Mouse (Mus musculus): Measurements from ENCODE around the gene Ankrd11.
"Not testable (repeated sequence)": the region's sequence is repeated elsewhere in the genome, so short reads cannot be mapped to it uniquely, and the experiment has no call there.

The Ankrd11 gene

DNA sequence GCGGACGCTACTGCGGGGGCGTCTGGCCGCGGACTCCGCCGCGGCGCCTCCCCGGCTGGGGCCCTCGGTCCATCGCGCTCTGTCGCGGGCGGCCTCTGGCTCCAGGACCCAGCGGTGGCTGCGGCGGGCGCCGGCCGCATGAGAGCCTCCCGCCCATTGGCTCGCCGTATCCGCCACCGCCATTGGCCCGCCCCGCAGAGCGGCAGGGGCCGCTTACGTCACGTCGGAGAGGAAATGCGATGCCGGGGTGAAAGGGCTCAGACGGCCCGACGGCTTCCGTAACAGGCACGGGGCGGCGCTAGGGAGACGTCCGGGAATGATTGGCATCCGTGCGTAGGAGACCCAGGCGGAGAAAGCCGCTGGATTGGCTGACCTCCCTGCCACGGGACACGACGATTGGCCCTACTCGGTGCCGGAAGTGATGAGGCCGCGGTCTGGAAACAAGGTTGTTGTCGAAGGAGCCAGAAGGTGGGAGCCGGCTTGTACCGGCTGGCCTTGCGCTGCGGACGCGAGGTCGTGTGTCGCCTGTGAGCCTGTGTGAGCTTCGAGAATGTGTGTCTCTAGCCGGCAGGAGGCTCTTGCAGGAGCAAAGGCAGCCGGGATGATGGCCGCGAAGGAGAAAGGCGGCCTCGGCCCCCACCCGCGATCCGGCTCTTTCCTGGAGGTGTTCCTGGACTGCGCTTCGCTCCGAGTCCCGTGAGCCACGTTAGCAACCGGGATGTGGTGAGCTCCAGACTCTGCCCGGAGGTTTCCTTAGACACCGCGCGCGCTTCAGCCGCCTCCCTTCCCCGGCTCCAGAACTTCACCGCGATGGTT lies at the start of gene Ankrd11:
Gene Ankrd11, minus strand, starts transcription at position 120 of the 816 bp plus-strand sequence.
- DNase-seq (ENCODE audit: extremely low read depth, low read depth): peak; percentile 97

DNA sequence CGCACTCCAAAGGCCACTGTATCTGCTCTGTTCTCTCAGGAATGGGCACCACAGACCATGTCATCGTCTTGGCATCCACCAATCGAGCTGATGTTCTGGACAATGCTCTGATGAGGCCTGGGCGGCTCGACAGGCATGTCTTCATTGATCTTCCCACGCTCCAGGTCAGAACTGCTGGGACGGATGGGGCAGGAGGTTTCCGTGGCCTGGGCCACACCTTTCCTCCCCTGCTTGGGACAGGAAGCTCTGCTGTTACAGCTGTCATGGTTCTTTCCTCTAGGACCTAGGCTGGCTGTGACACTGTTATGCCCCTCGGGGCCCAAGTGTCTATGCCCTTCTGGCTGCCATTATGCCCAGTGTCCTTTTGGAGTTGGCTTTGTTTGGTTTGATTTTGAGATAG lies 45.2 kb upstream of the Ankrd11 start:
- no peak for DNase-seq (ENCODE audit: extremely low read depth, low read depth)

DNA sequence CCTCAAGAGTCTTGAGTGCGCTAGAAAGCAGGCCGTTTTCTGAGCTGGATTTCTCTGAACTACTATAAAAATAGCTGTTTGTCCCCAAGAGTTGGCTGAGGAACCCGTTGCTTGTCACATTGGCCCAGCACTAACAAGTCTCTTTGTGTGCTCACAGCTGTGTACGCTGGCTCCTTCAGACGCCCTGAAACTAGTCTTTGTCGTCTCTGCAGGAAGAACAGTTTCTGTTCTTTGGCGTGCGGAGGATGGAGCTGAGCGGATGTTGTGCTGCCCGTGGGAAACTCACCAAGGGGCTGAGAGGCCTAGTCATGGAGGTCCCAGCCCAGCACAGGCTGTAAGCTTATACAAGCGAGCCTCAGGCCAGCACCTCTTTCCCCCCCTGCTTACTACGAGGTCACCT lies 41.5 kb upstream of the Ankrd11 start:
- no peak for DNase-seq (ENCODE audit: extremely low read depth, low read depth)

DNA sequence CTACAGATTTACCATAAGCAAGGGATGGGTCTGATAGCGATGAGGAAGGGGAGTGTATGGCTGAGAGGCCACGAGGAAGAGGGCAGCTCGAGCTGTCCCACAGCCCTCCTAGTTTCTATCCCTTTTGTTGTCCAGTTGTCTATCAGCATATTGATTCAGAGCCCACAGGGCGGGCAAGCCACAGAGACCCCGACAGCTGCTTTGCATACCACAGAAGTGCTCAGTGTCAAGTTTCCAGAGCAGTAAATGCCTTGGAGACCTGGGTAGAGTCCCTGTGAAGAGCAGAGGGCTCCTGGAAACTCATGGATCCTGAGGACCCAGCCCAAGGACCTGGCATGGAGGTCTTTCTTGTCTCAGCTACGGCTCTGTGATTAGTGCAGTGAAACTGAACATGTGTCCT lies 40.9 kb upstream of the Ankrd11 start:
- no peak for DNase-seq (ENCODE audit: extremely low read depth, low read depth)

DNA sequence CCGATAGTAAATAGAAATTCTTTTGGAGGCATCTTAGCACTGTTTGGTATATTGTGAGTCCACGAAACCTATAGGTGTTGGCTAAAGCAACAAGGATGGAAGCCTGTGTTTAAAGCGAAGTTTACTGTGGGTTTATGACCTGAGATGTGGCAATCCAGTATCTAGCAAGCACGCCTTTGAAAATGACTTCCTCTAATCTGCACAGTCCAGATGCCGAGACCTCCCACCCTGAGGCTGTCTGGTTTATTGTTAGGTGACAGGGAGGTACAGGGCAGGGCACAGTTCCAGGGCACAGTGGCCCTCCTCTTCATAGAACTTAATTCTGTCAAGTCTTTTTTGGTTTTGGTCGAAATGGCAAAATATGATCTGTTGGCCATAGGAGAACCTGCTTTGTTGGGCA lies 35.1 kb upstream of the Ankrd11 start:
- DNase-seq (ENCODE audit: extremely low read depth, low read depth): peak; percentile 55

DNA sequence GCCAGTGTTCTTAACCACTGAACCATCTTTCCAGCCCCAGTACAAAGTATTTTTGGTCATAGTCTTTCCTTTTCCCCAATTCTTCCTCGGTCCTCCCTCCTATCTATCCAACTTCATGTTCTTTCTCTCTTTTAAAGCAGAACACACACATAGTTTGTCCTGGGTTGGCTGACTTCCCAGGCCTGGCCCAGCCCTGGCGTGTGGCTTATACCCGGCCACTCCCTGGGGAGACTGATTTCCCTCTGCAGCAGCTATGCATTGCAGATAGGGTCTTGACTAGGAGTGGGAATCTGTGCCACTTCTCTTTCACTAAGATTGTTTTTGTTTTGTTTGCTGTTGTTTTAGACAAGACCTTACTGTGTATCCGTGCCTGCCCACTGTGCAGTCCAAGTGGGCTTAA lies 29.1 kb upstream of the Ankrd11 start:
- DNase-seq (ENCODE audit: extremely low read depth, low read depth): no peak

DNA sequence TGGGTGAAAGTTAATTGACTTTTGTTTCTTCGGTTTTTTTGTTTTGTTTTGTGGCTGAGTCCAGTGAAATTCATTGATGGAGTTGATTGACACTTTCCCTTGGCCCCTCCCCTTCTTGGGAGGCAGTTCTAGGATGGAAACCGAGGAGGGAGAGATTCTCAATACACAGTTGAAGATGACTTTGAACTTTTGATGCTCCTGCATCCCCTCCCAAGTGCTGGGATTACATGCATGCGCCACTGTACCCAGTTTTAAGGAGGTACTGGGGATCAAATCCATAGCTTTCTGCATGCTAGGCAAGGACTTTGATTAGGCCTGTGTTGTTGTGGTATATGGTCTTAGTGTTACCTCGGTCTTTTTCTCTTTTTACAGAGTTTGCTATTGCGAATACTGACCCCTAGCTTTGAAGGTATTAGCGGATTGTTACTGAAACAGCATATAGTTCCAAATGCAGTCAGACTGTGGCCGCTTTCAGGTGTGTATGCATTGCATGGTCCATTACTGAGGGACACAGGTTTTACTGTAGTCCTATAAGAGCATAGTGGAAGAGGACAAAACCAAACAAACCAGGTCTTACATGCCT lies 24.1 kb upstream of the Ankrd11 start:
- no peak for DNase-seq (ENCODE audit: extremely low read depth, low read depth)

DNA sequence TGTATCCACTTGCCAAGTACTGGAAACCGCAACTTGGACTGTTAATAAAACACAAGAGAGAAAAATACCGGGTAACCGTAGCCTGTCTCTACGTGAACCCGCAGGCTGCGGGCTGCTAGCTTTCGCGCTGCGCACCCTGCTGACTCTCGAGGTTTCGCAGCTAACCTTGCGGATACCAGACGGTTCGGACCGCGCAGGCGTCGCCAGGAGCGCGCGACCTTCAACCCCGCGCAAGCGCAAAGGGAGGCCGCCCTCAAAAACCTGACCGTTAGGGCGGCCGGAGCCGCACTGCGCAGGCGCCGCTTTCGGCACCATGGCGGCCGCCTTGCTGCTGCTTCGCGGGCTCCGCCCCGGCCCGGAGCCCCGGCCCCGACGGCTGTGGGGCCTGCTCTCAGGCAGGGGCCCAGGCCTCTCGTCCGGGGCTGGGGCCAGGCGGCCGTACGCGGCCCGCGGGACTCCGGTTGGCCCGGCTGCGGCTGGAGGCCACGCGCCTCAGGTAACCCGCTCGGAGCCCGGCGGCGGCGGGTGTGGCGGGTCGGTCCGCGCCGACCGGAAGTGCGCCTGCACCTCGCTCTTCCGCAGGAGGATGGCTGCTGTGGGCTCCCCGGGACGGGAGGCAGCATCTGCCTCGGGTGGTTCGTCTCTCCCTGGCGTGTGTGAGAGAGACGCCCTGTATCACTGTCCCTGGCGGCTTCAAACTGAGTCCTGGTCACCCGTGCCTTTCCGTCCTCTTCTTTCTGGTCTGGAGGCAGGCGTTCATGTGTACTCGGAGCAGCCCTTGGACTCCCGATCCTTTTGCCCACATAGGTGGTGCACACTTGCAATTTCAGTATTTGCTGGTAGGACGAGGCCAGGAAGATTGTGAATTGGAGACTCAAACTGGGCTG lies 23.4 kb upstream of the Ankrd11 start:
- DNase-seq (ENCODE audit: extremely low read depth, low read depth): peak; percentile 88

DNA sequence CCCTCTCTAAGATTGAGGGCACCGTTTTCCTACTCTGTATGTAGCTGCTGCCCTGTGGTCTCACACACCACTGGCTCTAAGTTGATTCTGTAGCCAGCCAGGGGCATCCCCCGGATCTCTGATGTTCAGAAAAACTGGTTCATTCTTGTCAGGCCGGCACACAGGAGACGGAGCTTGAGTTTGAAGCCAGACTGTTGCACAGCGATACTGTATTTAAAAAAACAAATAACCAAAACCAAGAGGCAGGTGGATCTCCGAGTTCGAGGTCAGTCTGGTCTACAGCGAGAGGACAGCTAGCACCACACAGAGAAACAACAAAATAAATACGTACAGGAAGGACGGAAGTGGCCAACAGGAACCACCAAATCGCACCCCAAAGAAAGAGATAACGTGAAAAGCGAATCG lies 22.7 kb upstream of the Ankrd11 start:
- no peak for DNase-seq (ENCODE audit: extremely low read depth, low read depth)

DNA sequence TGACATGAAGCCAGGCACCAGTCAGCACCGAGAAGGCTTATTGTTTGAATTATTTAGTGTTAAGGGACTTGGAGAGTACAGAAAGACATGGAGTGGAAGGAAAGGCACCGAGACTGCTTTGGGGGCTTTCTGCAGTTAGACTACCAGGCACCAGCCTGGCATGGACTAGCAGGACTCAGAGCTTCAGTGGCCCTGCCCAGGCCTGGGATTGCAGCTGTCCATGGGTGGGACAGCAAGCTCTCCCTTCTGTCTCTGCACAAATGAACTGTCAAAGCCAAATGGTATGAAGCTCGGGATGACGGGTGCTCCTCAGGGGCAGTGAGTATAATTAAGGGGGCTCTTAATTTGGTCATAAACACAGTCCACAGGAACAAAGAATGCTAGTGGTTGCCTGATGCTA lies 22.0 kb upstream of the Ankrd11 start:
- DNase-seq (ENCODE audit: extremely low read depth, low read depth): no peak

DNA sequence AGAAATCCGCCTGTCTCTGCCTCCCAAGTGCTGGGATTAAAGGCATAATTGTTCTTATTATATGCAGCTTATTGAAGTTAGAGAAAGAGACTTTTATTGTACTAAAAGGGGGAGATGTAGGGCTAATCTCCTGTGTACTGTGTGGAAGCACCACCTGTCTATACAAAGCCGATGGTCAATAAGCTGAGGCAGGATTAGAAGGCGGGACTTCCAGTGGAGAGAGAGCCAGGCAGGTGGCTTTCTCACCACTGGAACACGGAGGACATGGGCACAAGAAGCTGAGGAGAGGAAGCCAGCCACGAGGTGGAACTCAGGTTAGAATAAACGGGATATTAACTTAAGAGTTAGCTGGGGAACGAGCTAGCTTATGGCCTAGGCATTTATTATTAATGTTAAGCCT lies 20.6 kb upstream of the Ankrd11 start, which contains the start of gene Spg7:
Gene Spg7, plus strand, starts transcription at position 222 of the 400 bp plus-strand sequence.
- DNase-seq (ENCODE audit: extremely low read depth, low read depth): no peak

DNA sequence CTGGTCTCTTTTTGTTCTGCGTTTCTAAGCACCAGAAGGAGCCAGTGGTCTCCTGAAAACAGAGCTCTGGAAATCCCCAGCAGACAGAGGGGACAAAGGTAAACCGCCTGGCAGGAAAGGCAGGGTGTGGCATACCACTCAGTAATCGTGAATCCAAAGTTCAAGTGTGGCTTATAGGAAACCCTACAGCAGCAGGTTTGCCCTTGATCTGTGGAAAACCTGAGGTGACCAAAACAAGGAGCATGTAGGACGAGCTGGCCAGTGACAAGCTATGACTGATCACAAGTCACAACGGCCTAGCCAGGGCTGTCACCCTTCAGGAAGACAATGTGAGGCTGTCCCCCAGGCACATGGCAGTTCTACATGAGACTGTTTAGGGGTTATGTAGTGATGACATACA lies 9.4 kb upstream of the Ankrd11 start:
- DNase-seq (ENCODE audit: extremely low read depth, low read depth): no peak

DNA sequence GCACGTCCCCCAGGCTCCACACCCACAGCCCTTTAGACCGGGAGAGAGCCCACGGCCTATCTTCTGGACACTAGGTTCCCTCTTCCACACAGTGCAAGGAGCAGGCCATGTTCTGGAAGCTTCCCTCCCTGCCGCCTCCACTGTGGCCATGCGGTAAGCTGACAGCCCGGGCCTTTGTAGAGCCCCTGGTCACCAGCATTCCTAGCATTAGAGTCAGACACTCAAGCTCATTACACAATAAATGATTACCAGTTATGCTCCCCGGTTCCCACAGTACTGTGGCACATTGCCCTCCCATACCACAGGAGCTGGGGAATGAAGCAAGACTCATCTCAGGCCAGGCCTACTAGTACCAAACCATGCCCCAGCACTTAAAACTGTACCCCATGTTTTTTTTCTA lies 6.3 kb upstream of the Ankrd11 start:
- DNase-seq (ENCODE audit: extremely low read depth, low read depth): no peak

DNA sequence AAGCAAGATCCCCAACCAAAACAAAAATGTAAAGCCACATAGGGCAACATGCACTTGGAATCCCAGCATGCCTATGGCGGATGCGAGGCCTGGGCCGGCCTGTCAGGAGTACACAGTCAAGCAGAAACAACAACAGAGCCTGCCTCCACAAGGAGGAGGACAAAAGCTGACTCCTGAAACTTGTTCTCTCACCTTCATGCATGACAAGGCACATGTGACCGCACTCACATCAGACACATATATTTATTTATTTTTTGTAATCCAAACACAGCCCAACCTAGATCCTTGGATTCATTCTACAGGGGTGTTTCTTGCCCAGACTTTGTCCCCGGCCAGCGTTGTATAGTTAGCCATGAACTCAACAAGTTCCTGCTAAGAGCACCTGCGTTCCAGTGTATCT lies 5.8 kb upstream of the Ankrd11 start:
- no peak for DNase-seq (ENCODE audit: extremely low read depth, low read depth)

DNA sequence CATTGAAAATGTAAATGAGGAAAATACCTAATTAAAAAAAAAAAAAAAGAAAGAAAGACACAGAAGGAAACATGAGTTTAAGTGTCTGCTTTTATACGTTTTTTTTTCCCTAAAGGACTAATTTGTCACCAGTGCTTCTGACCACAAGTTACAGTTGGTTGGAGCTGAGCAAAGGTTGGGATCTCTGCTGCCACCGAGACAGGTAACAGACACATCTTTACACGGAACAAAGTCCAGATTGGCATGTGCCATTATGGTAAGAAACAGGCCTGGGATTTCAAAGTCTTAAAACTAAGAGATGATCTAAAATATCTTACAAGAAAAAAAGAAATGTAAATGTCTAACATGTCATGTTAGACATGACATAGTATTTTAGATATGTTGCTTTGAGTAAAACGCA lies 4.6 kb upstream of the Ankrd11 start:
- DNase-seq (ENCODE audit: extremely low read depth, low read depth): no peak

DNA sequence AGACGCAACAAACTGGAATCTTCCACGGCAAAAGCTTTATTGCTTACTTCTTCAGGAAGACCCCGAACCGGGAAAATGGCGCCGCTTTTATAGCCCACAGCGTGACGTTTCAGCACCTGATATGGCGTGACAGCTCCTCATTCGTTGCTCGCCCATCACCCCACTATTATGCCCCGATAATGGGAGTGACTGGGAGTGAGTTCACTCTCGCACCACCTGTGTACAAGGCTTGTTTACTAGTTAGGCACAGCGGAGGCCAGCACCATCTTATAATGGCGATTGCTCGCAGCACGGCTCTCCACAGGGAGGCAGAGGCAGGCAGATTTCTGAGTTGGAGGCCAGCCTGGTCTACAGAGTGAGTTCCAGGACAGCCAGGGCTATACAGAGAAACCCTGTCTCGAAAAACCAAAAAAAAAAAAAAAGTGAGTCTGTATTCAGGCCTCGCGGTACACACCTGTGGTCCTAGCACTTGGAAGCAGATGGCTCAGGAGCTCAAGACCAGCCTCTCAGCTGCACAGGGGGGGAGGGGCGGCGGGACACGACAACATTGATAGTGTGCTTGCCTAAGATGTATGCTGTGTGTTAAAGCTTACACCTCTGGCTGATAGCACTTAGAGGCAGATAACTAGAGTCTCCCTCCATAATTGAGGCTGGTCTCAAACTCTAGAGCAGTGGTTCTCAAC lies 2.8 kb upstream of the Ankrd11 start:
- DNase-seq (ENCODE audit: extremely low read depth, low read depth): not testable (repeated sequence)

DNA sequence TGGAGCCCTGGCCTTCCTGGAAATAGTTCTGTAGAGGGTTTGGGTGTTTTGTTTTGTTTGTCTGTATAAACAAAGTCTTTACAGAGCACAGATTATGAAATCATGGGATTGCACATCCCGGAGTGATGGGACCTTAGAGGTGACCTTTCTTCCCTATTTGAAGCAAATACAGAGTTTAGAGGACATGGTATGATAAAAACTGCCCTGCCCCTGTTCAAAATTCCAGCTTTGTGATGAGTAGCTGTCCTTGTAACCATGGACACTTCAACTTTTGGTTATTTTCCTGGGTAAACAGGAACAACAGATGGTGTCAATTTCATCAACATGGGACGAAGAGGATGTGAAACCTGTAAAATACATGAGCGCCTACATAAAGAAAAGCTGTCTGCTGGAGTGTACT lies 1.9 kb upstream of the Ankrd11 start:
- DNase-seq (ENCODE audit: extremely low read depth, low read depth): no peak

DNA sequence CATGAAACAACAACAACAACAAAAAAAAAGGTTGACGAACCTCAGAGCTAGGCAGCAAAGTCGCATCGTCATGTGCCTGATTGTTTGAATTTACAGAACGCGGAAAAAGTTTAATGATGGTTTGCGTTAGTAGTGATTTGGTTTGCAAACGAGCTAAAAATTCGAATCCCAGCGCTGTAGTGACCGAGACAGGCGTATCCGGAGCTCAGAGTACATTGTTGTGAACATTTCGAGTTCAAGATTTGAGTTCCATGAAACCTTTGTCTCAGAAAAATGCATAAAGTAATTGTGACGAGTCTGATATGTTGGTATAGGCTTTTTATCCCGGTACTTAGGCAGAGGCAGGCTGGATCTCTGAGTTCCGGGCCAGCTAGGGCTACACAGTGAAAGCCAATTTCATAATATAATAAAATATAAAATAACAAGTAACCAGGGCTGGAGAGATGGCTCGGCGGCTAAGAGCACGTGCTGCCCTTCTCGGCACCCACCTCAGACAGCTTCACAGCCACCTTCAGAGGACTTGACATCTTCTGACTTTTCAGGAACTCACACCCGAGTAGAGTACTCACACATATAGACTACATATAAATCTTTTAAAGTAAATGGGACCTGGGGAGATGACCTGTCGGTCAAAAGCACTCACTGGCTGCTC lies 1.0 kb upstream of the Ankrd11 start:
- DNase-seq (ENCODE audit: extremely low read depth, low read depth): no peak

DNA sequence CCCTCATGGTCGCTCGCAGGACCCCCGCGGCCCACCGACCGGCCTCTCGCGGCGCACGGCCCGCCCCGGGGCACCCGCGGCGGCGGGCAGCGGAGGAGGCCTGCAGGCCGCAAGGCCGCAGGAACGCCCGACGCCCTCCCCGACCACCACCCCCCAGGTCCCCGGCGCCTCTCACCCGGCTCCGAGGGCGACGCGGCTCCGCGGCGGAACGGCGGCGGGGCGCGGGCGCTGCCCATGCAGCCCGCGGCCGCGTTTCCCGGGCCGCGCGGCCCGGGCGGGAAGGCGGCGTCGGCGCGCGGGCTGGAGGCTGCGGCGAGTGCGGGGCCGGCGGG lies 337 bp downstream of the Ankrd11 start:
- no peak for DNase-seq (ENCODE audit: extremely low read depth, low read depth)

DNA sequence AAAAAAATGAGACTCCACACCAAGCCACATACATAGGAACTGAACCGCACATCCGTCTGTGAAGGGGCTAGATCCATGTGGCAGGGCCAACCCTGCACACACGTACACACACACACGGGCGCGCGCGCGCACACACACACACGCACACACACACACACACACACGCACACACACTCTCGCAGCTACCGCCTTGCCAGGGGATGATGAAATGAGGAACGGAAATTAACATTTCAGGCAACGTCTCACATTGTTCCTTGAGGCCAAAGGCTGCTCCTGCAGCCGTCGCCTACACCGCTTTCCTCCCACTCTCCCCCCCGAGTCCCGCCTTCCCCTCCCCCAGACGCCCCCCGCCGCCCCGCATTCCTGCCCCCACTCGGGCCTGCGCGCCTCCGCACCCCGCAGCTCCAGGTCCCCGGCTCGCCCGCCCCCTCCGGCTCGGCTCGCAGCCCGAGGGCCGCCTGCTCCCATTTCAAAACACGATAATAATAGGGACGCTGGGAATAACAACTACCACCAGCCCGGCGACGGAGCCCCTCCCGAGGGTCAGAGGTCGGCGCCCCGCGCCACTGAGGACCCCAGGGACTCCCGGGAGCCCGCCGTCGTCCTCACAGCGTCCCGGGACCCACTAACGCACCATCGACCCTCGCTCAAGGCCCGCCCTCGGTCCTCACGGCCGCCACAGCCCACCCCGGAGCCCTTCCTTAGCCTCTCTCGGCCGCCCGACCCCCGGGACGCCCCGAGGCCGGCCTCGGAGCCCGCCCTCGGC lies 886 bp downstream of the Ankrd11 start:
- DNase-seq (ENCODE audit: extremely low read depth, low read depth): peak; percentile 38
